Mouse (Mus musculus) hindbrain, embryonic 10.5 days (tissue): Measurements from ENCODE around the gene Ptger1. TPM values are rescaled to one million over a fixed set of nuclear protein-coding genes. Genes with fewer than 3 reads are reported as not detected.

ENCODE experiments used
- DNase-seq: peaks from one replicate; pipeline ENCODE4 v3.0.0-alpha.2; 2017; ENCODE audit warnings: low spot score
- H3K27ac ChIP-seq: fragments of 300-500 bp; sonication (generic); 2 replicates; pipeline ENCODE4 v1.5.1; 2016; ENCODE audit warnings: mild to moderate bottlenecking, moderate library complexity
- H3K27me3 ChIP-seq: fragments of 300-500 bp; sonication (generic); 2 replicates; pipeline ENCODE4 v1.6.1; 2016; ENCODE audit warnings: mild to moderate bottlenecking; ENCODE audit not compliant: poor library complexity, insufficient read depth, severe bottlenecking
- H3K36me3 ChIP-seq: fragments of 300-500 bp; sonication (generic); 2 replicates; pipeline ENCODE4 v1.6.1; 2016; ENCODE audit warnings: mild to moderate bottlenecking, moderate library complexity
- H3K4me1 ChIP-seq: fragments of 300-500 bp; sonication (generic); replicated peaks from 2 replicates; pipeline ENCODE4 v1.6.1; 2016; ENCODE audit warnings: mild to moderate bottlenecking
- H3K4me3 ChIP-seq: fragments of 300-500 bp; sonication (generic); 2 replicates; pipeline ENCODE4 v1.5.1; 2016; ENCODE audit warnings: mild to moderate bottlenecking, moderate library complexity
- H3K9me3 ChIP-seq: fragments of 300-500 bp; sonication (generic); 2 replicates; pipeline ENCODE4 v1.6.1; 2016; ENCODE audit warnings: mild to moderate bottlenecking, moderate library complexity
- WGBS: fragments of 180-500 bp; shearing (Covaris S2); methylation state at CpG from one replicate; pipeline ENCODE4 v1.1.7; 2016; 5-methylcytosine and 5-hydroxymethylcytosine counted together
- polyA plus RNA-seq: library from polyadenylated mRNA; unstranded; fragments of >200 nt; fragmentation: Nextera tagmentation; extraction: Ambion mirVana; gene quantifications from 2 replicates; pipeline ENCODE4 v1.2.1, GENCODE M21; 2016

Gene Ptger1
- 0.58 and 0.62 TPM in 2 replicates for polyA plus RNA-seq

DNA sequence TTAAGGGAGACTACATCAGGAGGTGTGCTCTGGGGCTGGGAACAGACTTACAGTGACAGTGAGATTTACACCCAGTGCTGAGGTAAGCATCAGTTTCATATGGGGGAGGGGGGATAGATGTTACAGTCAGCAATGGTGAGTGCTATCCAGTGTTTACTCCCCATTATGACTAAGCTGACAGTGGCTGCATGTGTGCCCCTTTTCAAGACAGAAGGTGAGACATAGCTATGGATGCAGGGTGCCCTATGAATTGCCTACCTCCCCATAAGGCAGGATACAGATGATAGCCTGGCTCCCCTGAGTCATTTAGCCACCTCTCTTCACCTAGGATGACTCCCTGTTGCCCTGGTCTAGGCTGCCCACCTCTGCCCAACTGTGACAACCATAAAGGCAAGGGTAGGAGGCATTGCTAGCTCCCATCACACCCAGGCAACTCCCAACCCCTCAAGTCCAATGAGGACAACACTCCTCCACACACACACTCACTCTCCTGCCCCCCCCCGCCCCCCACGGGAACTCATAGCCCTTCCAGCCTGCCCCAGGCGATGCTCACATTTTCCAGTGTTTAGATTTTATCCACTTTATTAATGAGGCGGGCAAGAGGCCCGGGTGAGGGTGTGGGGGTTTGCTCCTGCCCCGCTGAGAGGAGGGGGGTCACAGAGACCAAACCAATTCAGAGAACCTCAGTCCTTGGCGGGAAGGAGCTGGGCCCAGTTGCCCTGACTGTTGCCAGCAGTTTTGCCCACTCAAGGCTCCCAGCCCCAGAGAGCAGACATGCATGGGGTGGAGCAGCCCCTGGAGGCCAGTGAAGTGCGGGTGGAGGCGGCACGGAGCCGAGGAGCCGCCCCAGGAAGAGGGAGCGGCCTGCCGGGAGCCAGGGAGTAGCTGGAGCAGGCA is at the start of gene Ptger1:
Gene Ptger1 (plus strand): TSS at position 710 of the 897 bp plus-strand sequence.
- peaks cover 46% of the 10 kb centered on the region for H3K36me3 ChIP-seq
- WGBS, result 52% methylated on average over 14 of the region's 14 CpGs
- no peaks in the 10 kb centered on the region for H3K9me3 ChIP-seq
- peaks cover 27% of the 10 kb centered on the region for H3K27me3 ChIP-seq
- peaks cover 55% of the 10 kb centered on the region for H3K4me1 ChIP-seq
- H3K27ac ChIP-seq, result peak within 1 kb of the TSS; percentile 26; the same call in 1 of the 2 replicates
- peak within 1 kb of the TSS; percentile 54; the same call in 1 of the 2 replicates for H3K4me3 ChIP-seq
- no peak for DNase-seq

DNA sequence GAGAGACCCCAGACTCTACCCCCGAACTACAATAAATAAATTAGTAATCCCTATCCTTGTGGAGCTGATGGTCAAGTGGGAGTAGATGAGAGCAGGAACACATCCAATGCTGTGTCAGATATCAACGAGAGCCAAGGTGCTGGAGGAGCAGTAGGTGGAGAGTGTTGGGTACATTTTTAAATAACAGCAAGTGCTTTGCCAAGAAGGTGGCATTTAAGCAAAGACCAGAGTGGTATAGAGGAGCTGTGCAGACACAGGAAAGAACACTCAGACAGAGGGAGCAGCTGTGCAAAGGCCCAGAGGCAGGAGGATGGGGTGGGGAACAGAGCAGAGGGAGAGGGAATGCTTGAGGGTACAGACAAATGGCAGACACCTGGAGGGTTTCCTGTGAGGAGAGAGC is 49.4 kb upstream of the Ptger1 start:
- Histone ChIP-seq H3K4me1 (peaks cover 3% of the 10 kb centered on the region; the same call in 1 of the 2 replicates), H3K4me3 (no peak overlapping the region), H3K36me3 (peaks cover 24% of the 10 kb centered on the region), H3K27me3 (peaks cover 6% of the 10 kb centered on the region; the same call in 1 of the 2 replicates), H3K27ac (no peak overlapping the region), H3K9me3 (0 out of 2 replicates have a peak, but pooled peaks cover 3% of the 10 kb centered on the region)
- WGBS, result 86% methylated on average over 2 of the region's 2 CpGs
- DNase-seq, result no peak

DNA sequence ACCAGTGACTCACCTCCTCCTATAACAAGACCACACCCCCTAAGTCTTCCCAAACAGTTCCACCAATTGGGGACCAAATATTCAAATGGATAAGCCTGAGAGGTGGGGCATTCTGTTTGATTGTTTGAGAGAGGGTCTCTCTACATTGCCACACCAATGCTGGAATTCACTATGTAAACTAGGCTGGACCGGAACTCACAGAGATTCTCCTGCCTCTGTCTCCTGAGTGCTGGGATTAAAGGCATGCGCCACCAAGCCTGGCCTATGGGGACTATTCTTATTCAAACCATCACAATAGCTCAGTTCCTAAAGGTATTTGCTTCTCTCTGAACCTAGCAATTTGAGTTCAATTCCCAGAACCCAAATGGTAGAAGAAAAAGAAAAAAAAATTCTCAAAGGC is 47.9 kb upstream of the Ptger1 start:
- Histone ChIP-seq H3K4me3 (no peak overlapping the region), H3K27me3 (peaks cover 6% of the 10 kb centered on the region; the same call in 1 of the 2 replicates), H3K36me3 (peaks cover 9% of the 10 kb centered on the region), H3K27ac (no peak overlapping the region), H3K4me1 (peaks cover 8% of the 10 kb centered on the region; the same call in 1 of the 2 replicates), H3K9me3 (0 out of 2 replicates have a peak, but pooled peaks cover 3% of the 10 kb centered on the region)
- no peak for DNase-seq
- 93% methylated on average over 2 of the region's 2 CpGs for WGBS

DNA sequence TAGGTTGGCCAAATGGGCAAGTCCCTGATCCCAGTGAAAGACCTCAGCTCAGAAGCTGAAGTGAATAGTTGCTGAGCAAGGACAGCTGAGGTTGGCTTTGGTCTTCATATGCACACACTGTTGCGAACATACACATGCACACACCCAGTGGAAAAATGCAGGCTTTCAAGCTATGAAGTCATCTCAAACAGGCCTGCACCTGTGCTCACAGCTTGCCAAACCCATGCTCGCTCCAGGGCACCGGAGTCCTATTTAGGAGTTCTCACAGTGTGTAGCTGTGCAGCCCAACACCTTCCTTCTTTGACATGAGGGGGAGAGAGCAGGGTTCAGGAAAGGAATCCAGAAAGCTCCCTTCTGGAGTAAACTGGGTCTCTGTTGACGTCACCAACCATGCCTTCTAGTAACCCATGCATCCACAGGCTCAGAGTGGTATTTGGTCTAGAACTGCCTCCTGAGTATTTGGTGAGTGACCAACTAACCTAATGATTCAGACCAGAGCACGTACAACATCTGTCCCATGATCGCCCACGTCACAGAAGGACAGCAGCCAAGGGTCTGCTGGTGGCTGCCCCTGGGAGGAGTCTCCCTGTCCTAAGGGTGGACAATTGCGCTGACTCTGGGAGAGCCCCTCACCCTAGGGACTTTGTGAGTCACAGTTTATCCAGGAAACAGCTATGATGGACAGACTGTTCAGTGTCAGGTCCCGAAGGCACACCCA is 46.8 kb upstream of the Ptger1 start:
- Histone ChIP-seq H3K4me1 (peaks cover 8% of the 10 kb centered on the region; the same call in 1 of the 2 replicates), H3K36me3 (no peaks in the 10 kb centered on the region), H3K4me3 (no peak overlapping the region), H3K27ac (no peak overlapping the region), H3K27me3 (peaks cover 10% of the 10 kb centered on the region; the same call in 1 of the 2 replicates), H3K9me3 (0 out of 2 replicates have a peak, but pooled peaks cover 3% of the 10 kb centered on the region)
- DNase-seq, result no peak
- WGBS, result 89% methylated on average over 9 of the region's 9 CpGs

DNA sequence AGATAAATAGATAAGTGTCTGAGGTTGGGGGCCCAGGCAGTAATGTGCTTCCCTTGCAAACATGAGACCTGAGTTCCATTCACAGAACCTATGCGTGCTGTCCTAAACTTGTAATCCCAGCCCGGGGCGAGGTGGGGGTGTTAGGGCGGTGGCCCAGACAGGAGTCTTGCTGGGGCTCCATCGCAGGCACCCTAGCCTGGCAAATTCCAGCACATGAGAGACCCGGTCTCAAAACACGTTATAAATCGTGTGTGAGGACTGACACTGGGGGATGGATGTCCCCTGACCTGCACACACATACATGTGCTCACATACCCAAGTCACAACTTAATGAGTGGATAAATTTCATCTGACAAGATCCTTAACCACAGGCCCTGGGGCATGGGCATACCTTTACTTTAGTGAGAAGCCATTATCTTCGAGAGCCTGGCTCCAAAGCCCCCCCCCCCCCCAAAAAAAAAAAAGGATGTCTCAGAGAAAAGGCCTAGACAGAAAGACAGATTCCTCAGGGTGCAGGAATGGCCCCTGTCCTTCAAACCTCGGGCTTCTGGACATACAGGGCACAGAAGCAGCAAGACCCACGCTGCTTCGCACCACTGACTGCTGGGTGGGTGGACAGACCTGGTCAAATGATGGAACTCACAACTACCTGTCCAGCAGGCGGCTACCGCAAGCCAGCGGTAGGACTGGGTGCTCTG is 44.6 kb upstream of the Ptger1 start:
- H3K4me1 ChIP-seq, result peaks cover 8% of the 10 kb centered on the region; the same call in 1 of the 2 replicates
- H3K27me3 ChIP-seq, result peaks cover 10% of the 10 kb centered on the region; the same call in 1 of the 2 replicates
- WGBS, result 57% methylated on average over 15 of the region's 15 CpGs
- peak overlapping the region; percentile 84 for H3K27ac ChIP-seq
- H3K9me3 ChIP-seq, result 0 out of 2 replicates have a peak, but pooled peaks cover 3% of the 10 kb centered on the region
- no peaks in the 10 kb centered on the region for H3K36me3 ChIP-seq
- DNase-seq, result no peak
- peak overlapping the region; percentile 54 for H3K4me3 ChIP-seq

DNA sequence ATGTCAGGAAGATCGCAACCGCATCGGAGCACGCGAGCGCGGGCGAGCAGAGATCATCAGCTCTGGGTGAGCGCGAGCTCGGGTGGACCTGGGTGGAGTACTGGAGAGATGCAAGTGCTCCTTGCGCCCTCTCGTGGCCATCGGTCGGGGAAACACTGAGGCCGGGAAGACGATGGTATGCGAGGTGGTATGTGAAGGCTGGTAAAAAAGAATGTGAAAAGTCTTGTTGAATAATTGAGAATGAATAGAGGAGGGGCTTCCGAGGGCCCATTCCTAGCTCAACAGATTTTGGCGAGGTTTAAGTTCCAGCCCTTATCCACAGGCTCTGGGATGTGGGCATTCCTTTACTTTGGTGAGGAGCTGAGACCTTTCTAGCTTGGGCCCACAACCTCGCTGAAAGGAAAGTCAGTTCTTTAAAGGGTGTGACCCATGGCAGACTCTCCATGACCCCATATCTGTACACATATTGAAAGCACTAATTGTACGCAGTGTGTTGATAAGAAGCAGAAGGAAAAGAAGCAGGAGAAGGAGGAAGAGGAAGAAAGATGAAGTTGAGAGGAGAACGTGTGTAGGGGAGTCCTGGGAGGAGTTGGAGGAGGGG is 44.0 kb upstream of the Ptger1 start:
- peak overlapping the region; percentile 84 for H3K27ac ChIP-seq
- peak overlapping the region; percentile 54 for H3K4me3 ChIP-seq
- no peaks in the 10 kb centered on the region for H3K36me3 ChIP-seq
- 0 out of 2 replicates have a peak, but pooled peaks cover 3% of the 10 kb centered on the region for H3K9me3 ChIP-seq
- peaks cover 8% of the 10 kb centered on the region; the same call in 1 of the 2 replicates for H3K4me1 ChIP-seq
- H3K27me3 ChIP-seq, result peaks cover 10% of the 10 kb centered on the region; the same call in 1 of the 2 replicates
- peak; percentile 88 for DNase-seq
- 11% methylated on average over 23 of the region's 23 CpGs for WGBS

DNA sequence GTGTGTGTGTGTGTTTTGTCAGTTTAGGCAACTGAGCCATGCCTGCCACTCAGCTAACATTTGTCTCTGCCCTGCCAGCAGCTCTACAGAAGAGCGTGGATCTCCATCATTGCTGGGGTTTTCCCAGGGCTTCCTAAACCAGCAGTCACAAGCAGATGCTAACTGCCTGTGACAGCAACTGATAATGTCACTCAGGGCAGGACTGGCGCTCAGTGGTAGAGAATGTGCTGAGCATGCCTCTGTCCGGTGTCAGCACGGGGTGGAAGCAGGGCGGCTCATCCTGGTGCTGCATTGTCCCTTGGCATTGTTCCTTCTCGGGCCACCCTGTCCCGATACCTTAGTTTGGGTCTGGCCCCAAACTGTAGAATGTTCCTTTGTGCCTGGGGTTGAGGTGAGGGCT is 42.9 kb upstream of the Ptger1 start:
- H3K4me1 ChIP-seq, result peaks cover 8% of the 10 kb centered on the region; the same call in 1 of the 2 replicates
- H3K4me3 ChIP-seq, result no peak overlapping the region
- H3K36me3 ChIP-seq, result no peaks in the 10 kb centered on the region
- WGBS, result 87% methylated on average over 7 of the region's 7 CpGs
- H3K27ac ChIP-seq, result no peak overlapping the region
- no peak for DNase-seq
- 0 out of 2 replicates have a peak, but pooled peaks cover under 1% of the 10 kb centered on the region for H3K9me3 ChIP-seq
- peaks cover 10% of the 10 kb centered on the region; the same call in 1 of the 2 replicates for H3K27me3 ChIP-seq

DNA sequence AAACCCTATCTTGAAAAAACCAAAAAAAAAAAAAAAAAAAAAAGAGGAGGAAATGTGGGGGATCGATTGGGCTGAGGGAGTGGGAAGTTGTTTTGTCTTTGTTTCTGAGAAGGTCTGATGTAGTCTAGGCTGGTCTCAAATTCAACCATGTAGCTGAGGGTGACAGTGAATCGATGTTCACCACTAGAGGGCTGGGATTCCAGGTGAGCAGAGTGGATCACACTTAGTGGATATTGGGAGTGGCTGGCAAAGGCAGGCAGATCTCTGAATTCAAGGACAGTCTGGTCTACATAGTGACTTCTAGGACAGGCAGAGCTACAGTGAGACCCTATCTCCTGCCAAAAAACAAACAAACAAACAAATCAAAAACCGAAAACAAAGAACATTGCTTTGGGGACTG is 41.7 kb upstream of the Ptger1 start:
- DNase-seq, result peak; percentile 29
- Histone ChIP-seq H3K36me3 (no peaks in the 10 kb centered on the region), H3K9me3 (no peaks in the 10 kb centered on the region), H3K4me3 (no peak overlapping the region), H3K27me3 (peaks cover 10% of the 10 kb centered on the region; the same call in 1 of the 2 replicates), H3K4me1 (peaks cover 8% of the 10 kb centered on the region; the same call in 1 of the 2 replicates), H3K27ac (no peak overlapping the region)
- WGBS, result 46% methylated on average over 3 of the region's 3 CpGs

DNA sequence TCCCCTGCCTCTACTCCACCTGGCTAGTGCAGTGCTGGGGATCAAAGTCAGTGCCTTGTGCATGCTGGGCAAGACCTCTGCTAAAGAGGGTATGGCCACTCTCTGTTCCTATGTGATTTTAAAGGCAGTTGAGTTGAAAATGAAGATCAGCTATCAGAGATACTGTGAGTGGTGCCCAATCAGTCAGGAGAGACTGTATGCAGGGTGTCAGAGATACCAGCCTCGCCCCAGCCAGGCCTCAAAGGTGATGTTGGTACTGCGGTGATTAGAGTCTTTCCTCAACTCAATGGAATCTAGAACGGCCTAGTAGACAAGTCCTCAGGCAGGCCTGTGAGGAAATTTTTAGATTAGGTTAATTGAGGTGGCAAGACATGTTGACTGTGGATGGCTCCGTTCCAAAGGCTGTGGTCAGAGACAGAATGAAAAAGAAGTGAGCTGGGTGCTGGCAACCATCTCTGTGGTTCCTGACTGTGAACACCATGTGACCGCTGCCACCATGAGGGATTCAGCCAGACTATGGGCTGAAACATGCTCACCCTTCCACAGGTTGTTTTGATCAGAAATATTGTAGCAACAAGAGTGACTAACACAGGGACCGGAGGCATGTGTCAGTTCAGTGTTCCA is 40.7 kb upstream of the Ptger1 start:
- WGBS, result 91% methylated on average over 6 of the region's 6 CpGs
- no peaks in the 10 kb centered on the region for H3K9me3 ChIP-seq
- peaks cover 8% of the 10 kb centered on the region; the same call in 1 of the 2 replicates for H3K4me1 ChIP-seq
- H3K27me3 ChIP-seq, result peaks cover 10% of the 10 kb centered on the region; the same call in 1 of the 2 replicates
- no peaks in the 10 kb centered on the region for H3K36me3 ChIP-seq
- H3K4me3 ChIP-seq, result no peak overlapping the region
- no peak for DNase-seq
- no peak overlapping the region for H3K27ac ChIP-seq

DNA sequence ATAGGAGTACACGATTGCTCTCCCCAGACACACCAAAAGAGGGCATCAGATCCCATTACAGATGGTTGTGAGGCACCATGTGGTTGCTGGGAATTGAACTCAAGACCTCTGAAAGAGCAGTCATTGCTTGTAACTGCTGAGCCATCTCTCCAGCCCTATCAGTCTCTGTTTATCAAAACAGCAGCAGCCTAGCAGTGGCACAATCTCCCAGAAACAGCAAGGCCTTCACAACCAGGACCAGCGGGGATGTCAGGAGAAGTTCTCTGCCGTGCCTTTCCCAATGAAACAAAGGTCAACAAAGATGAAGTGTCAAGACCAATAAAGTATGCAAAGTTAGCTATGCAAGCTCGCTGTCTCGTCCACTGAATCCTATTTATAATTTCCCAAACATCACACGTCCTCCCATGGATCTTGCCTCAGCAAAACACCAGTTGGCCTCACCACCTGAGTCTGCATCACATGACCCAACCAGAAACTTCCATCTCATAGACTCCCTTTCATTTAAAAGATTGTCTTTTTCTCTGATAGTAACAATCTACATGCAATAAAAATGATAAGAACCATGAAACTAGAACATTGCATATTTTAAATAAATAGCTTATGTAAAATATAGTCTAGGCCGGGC is 34.3 kb upstream of the Ptger1 start:
- no peak for DNase-seq
- no peaks in the 10 kb centered on the region for H3K4me1 ChIP-seq
- no peaks in the 10 kb centered on the region for H3K27me3 ChIP-seq
- H3K27ac ChIP-seq, result no peak overlapping the region
- H3K4me3 ChIP-seq, result no peak overlapping the region
- H3K9me3 ChIP-seq, result peaks cover 5% of the 10 kb centered on the region; the same call in 1 of the 2 replicates
- 89% methylated on average over 7 of the region's 7 CpGs for WGBS
- no peaks in the 10 kb centered on the region for H3K36me3 ChIP-seq

DNA sequence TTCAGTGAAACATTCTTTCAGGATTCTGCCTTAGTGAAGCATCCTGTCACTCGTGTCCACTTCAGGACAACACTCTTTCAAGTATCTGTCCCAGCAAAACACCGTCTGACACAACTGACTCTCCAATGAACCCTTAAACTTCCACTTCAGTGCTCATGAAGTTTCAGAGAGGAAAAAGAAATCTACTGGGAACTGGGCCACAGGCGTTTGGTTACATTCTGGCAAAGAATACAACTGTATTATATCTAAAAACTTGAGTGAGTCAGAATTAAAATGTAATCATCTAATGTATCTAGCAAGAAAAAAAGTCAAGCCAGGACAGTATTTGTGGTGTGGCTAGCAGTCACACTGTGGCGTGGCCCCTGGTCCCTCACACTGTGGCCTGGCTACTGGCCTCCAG is 27.6 kb upstream of the Ptger1 start:
- no peaks in the 10 kb centered on the region for H3K4me1 ChIP-seq
- H3K36me3 ChIP-seq, result no peaks in the 10 kb centered on the region
- H3K9me3 ChIP-seq, result peaks cover 5% of the 10 kb centered on the region; the same call in 1 of the 2 replicates
- no peaks in the 10 kb centered on the region for H3K27me3 ChIP-seq
- H3K4me3 ChIP-seq, result no peak overlapping the region
- no peak for DNase-seq
- no peak overlapping the region for H3K27ac ChIP-seq
- 76% methylated on average over 4 of the region's 4 CpGs for WGBS
